Mouse (Mus musculus) mouse embryonic stem cell (cell line): ENCODE results near the gene Smarcd1.

Experiments used
- in situ Hi-C, 2 experiments: fragments of 300-500 bp; cut with MboI; formaldehyde crosslinking; loops; 1 replicate in 1 of 2; 3 replicates in 1 of 2; pipeline ENCODE4 v1.14.3; 2019 to 2020; ENCODE audit warnings: low sequenced_read_pairs in 2 of 2, low pct_unique_long_range_greater_than_20kb in 1 of 2, mixed read lengths in 1 of 2; ENCODE audit not compliant: unreplicated experiment in 1 of 2

Smarcd1 gene

GRCm38 (mm10) chr15:99701999-99702900, at the start of gene Smarcd1:
TSS of gene Smarcd1 (plus strand) at chr15:99702129.
- in situ Hi-C loops = no loop called here

GRCm38 (mm10) chr15:99653291-99653690, 48.6 kb upstream of the Smarcd1 start:
- in situ Hi-C loops = no loop called here

DNA sequence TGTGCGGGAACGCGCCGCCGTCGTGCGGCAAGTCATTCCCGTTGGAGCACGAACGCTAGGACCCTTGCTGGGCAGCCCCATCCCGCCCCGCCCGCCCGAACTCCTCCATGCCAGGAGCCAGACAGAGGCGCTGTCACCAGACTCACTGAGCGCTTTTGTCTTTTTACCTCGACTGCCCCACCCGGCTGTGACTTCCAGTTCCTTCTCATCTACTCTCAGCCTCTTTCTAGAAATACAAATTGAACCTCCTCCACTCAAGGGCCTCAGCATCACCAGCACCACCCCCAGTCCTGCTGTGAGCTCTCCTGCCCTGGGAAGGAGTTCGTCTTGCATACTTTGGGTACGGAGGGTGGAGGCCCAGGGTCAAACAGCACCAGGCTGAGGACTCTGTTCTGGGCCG, 48.1 kb upstream of the Smarcd1 start:
- in situ Hi-C loops = no loop called here

DNA sequence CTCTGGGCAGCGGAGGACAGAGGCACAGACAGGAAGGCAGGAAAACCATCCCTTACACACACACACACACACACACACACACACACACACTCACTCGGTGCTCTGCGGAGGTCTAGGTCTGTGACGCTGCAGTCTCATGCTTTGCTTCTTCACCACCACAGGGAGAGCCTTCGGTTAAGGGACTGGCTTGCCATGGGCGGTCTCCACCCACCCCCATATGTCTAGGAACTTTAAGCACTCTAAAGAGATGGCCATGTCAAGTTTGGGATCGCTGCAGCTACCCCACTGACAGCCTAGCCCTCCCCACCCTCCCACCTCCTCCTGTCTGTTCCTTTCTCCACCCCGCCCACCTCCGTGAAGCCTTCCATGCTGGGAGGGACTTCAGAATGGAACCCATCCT, 46.0 kb upstream of the Smarcd1 start:
- in situ Hi-C loops = no loop called here

DNA sequence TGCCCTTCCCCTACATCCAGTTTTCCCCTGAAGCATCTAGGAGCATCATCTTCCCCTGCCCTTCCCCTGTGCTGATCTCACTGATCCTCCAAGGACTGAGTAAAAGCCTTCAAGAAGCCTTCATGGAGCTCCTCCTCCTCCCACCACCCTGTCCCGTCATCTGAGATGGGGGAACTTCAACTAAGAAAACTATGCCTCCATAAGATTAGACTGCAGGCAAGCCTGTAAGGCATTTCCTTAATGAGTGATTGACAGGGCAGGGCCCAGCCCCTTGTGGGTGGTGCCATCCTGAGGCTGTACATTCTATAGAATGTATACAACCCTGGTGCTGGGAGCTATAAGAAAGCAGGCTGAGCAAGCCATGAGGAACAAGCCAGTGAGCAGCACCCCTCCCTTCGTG, 43.5 kb upstream of the Smarcd1 start:
- in situ Hi-C loops = no loop called here

GRCm38 (mm10) chr15:99661121-99661830, 40.7 kb upstream of the Smarcd1 start:
- in situ Hi-C loops = no loop called here

DNA sequence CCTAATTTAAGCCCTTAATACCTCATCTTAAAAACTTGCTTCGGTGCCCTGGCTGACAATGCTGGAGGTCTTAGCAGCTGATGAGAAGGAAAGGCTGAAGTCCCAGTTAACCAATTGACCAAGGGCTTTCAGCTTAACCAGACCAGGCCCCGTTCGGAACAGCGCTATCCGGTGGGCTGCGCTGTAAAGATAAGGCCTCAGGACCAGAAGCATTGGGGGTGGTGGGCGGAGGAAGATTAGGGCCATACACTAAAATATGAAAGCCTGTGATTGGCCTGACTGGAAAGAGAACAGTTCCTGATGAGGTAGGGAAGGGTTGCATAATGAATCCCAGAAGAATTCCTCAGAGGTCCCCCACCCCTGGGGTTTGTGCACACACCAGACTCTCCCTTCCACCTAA, 39.6 kb upstream of the Smarcd1 start:
- in situ Hi-C loops = no loop called here

DNA sequence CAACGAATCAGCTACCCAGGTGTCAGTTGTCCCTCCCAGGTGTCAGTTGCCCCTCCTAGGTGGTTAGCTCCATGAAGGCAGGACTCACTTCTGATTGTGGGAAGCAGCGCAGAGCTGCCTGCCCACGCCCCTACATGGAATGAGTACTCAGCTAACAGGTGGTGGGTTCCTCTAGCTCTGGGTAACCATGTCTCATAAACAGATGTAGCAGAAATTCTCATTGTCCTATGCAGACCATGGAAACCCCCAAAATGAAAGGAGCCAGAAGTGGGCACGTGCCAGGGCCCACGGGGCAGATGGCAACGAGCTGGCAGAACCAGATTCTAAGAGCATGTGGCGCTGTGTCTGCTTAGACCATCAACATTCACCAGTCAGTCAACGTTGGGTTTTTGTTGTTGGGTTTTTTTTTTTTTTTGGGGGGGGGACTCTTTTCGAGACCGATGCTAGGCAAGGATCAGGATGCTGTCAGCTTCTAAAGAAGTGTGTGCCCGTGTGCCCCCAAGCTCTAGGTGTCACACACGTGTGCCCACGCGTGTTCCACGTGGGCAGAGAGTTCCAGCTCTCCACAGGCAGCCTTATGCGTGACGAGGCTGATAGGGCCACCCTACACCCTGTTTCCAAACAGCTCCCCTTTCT, 37.8 kb upstream of the Smarcd1 start:
- in situ Hi-C loops = no loop called here

DNA sequence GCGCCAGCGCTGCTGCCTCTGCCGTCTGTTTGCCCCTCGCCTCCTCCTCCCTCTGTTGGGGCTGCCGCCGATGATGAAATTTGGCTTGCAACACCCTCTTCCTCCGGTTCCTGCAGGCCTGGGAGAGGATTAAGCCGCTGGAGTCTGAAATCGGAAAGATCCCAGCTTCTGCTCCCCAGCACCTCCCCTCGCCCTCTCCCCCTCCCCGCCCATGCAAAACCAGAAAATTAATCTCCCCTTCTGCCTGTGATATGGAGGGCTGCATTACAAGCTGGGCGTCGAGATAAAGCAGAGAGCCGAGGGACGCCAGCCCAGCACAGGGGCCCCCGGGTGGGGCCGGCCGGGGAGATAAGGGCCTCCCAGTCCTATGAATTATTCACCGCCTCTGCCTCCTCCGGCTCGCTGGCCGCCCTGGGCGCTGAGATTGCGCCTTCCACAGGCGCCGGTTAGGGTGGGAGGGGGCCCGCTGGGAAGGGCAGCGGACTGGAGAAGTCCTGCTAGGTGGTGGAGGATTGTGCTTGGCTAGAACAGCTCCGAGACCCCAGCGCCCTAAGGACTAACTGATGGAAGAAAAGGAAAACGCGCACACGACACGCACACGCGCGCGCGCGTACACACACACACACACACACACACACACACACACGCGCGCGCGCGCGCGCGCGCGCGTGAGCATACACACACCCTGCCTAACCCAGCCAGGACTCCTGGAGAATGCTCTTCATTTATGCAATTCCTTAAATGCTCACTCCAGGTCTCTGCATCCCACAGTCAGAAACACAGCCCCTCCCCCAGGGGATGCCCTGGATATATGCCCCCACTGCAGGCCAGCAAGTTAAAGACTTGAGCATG, 37.1 kb upstream of the Smarcd1 start:
- in situ Hi-C loops = loop anchor here (5.0 kb wide), 1 partner anchor 73 kb away; the partner anchor contains the start of gene Aqp5 (in 2 of the 2)

GRCm38 (mm10) chr15:99667544-99667943, 34.4 kb upstream of the Smarcd1 start:
- in situ Hi-C loops = loop anchor here (5.0 kb wide), 1 partner anchor 75 kb away; the partner anchor contains the start of gene Aqp5 (in 2 of the 2)

DNA sequence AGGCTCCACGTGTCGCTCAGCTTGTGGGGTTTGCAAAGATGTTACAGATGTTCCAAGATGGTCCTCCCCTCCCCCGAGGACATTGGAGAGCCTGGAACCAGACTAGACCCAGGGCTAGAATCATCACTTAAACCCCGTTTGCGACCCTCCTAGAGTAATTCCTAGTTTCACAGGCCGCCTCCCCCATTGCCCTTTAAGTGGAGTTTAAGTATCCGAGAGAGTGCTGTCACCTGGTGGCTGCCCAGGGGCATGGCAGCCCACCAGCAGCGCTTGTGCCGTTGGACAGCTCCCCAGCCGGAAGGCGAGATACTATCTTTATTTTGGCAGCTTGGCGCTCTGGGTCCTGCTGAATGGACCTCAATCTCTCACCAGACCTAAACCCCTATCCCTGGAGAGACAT, 33.0 kb upstream of the Smarcd1 start:
- in situ Hi-C loops = loop anchor here (5.0 kb wide), 1 partner anchor 77 kb away; the partner anchor contains the start of gene Aqp5 (in 2 of the 2)

GRCm38 (mm10) chr15:99669392-99669791, 32.5 kb upstream of the Smarcd1 start:
- in situ Hi-C loops = loop anchor here (5.0 kb wide), 1 partner anchor 77 kb away; the partner anchor contains the start of gene Aqp5 (in 2 of the 2)

DNA sequence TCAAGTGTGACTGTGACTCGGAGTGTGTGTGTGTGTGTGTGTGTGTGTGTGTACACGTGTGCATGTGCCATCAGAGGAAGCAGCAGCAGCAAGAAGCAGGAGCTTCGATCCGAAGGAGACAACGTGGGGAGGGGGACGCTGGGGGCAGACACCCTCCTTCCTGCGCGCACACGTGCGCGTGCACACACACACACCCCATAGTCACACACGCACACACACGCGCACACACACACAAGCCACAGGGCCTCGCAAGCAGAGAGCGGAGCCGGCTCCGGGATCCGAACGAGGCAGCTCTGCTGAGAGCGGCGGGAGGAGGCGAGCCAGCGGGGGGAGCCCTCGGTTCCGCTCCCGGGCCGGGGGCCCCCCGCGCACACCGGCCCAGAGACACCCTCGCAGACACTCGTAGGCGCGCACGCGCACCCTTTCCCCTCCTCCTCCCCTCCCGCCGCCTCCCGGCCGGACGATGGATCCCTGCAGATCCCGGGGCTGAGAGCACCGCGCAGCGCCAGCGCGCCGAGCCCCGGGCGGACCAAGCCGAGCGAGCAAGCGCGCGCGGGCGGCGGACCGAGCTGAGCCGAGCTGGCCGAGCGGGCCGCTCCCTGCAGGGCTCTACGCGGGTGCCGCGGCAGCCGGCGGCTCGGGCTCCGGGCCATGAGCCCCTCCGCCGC, 31.6 kb upstream of the Smarcd1 start, which contains the start of gene Asic1:
Asic1 (plus strand) TSS at position 215 of the 668 bp plus-strand sequence.
- in situ Hi-C loops = loop anchor here in 1 of 2 experiments (5.0 kb wide), 1 partner anchor 173 kb away; no protein-coding TSS in a partner anchor

DNA sequence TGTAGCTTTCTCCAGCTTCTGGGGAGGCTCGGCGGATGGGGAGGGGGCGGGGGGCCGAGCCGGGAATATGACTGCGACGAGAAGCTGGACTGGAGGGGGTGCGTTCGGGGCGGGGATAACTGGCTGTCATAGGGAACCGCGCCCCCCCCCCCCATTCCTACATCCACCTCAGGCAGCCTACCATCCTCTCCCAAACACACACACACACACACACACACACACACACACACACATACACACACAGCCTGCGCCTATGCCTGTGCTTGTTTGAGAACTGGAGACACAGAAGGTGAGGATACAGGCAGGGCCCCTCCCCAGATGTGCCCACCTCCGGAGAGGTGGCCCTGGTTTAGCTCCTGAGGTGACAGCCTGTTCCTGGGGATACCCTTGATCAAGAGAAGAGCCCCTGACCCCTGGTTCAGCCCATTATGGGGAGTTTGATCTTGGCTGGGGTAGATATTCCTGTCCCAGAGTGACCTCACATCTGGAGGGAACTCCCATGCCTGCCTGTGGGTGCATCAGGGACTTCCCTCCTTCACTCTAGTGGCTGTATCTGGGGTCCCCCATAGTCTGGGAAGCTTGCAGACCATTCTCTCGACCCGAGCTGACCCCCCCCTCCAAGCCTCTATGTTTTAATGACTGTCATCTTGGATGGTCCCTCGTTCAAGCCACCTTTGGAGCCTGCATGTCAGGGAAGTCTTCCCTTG, 30.8 kb upstream of the Smarcd1 start:
- in situ Hi-C loops = loop anchor here in 1 of 2 experiments (5.0 kb wide), 1 partner anchor 174 kb away; no protein-coding TSS in a partner anchor

GRCm38 (mm10) chr15:99671783-99672182, 30.1 kb upstream of the Smarcd1 start:
- in situ Hi-C loops = loop anchor here in 1 of 2 experiments (5.0 kb wide), 1 partner anchor 174 kb away; no protein-coding TSS in a partner anchor

DNA sequence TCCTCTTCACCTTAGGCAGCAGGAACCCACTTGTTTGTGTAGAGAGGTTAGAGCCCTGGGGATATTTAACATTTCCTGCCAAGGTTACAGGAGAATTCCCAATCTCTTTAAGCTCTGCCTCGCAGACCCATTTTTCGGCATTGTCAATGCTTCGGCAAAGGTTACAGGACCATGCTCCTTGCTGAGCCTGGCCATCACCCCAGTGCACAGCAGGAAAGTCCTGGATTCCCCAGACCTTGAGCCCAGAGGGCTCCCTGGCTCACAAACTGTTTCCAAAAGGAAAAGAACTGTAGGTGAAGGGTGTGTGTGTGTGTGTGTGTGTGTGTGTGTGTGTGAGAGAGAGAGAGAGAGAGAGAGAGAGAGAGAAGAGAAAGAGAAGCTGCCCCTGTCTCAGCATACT, 27.1 kb upstream of the Smarcd1 start:
- in situ Hi-C loops = loop anchor here in 1 of 2 experiments (5.0 kb wide), 1 partner anchor 178 kb away; no protein-coding TSS in a partner anchor

DNA sequence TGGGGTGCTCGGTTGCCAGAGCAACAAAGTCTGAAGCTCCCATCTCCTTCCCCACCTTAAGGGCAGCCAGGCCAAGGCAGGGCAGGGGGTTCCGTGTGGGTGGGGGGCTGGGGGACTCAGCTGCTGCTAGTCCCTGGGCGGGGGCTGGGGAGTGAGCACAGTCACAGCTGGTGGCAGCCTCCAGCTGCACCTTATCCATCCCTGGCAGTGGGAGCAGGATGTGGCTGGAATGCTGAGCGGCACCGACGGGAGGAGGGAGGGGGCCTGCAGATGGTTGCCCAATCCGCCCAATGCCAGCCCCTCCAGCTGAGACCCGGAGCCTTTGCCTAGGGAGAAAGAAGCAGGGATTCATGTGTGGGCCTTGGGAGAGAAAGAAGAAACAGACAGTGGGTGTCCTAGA, 24.8 kb upstream of the Smarcd1 start:
- in situ Hi-C loops = no loop called here
